Mouse (Mus musculus): ENCODE results near the gene Gm32802. TPM values are rescaled to one million over a fixed set of nuclear protein-coding genes. Genes with fewer than 3 reads are reported as not detected.
"Not testable (repeated sequence)": the region's sequence is repeated elsewhere in the genome, so short reads cannot be mapped to it uniquely, and the experiment has no call there.

Gm32802 gene
- polyA plus RNA-seq, 2 experiments: not detected

DNA sequence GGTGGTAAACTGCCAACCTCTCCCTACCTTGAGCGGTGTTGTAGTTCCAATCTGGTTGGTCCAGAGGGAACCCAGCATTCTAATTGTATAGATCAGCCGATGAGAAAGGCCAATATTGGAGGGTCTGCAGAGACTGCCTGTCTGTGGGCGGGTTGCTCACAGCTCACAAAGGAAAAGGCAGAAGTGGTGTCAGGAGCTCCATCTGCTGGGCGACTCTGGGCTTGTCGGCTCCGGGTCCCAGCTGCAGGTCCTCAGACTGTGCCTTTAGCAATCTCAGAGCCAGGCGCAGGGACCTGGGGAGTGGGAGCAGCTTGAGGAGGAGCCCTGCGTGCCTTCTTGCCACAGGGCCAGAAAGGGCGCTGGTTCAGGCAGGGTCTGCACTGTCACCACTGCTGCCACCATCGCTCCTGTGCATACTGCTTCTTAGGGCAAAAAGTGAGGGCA, 7.6 kb upstream of the Gm32802 start:
- H3K4me2 ChIP-seq (ENCODE audit: low read depth): no peak overlapping the region
- no peak for DNase-seq (ENCODE audit: low read depth in 3 of 3, low spot score in 3 of 3)
- no peaks in the 10 kb centered on the region for H3K4me1 ChIP-seq (replicated peaks; ENCODE audit: control insufficient read depth in 2 of 2, insufficient read depth in 2 of 2, low read length in 1 of 2)
- no peaks in the 10 kb centered on the region for H3K36me3 ChIP-seq (replicated peaks; ENCODE audit: control insufficient read depth, insufficient read depth, low read depth)
- H3K27ac ChIP-seq: no peak overlapping the region
- H3K9me3 ChIP-seq (ENCODE audit: control insufficient read depth, low read length): no peaks in the 10 kb centered on the region
- ATAC-seq (ENCODE audit: insufficient read depth): no peak
- 46% methylated on average over 9 of the region's 10 CpGs for WGBS (ENCODE audit: insufficient replicate concordance)
- peak; percentile 49 for TF ChIP-seq CTCF (IDR thresholded peaks at IDR 0.05; ENCODE audit: low read depth)
- TF ChIP-seq EP300 (IDR thresholded peaks at IDR 0.05; ENCODE audit: low read depth): no peak
- no peaks in the 10 kb centered on the region for H3K27me3 ChIP-seq (ENCODE audit: control insufficient read depth, insufficient read depth, low read length)
- H3K9ac ChIP-seq (replicated peaks): no peak overlapping the region
- H3K4me3 ChIP-seq (ENCODE audit: insufficient read depth in 1 of 2, low read depth in 2 of 2, low read length in 2 of 2): no peak overlapping the region

- H3K9ac ChIP-seq (replicated peaks); H3K4me2 ChIP-seq (ENCODE audit: low read depth); H3K27me3 ChIP-seq (ENCODE audit: control insufficient read depth, insufficient read depth, low read length); H3K4me3 ChIP-seq (ENCODE audit: insufficient read depth in 1 of 2, low read depth in 2 of 2, low read length in 2 of 2); H3K36me3 ChIP-seq (replicated peaks; ENCODE audit: control insufficient read depth, insufficient read depth, low read depth); H3K9me3 ChIP-seq (ENCODE audit: control insufficient read depth, low read length); DNase-seq (ENCODE audit: low read depth in 3 of 3, low spot score in 3 of 3); ATAC-seq (ENCODE audit: insufficient read depth); H3K4me1 ChIP-seq (replicated peaks; ENCODE audit: control insufficient read depth in 2 of 2, insufficient read depth in 2 of 2, low read length in 1 of 2); H3K27ac ChIP-seq: not testable (repeated sequence)
- WGBS (ENCODE audit: insufficient replicate concordance): 0% methylated on average over 3 of the region's 8 CpGs
Measured at GRCm38 (mm10) chr10:118268812-118269211, 10.3 kb downstream of the Gm32802 start.

GRCm38 (mm10) chr10:118271416-118271815, 12.9 kb downstream of the Gm32802 start:
- WGBS (ENCODE audit: insufficient replicate concordance): no CpG with 5 or more reads among the region's 2 CpGs

GRCm38 (mm10) chr10:118278069-118278468, 19.6 kb downstream of the Gm32802 start:
- ATAC-seq (ENCODE audit: insufficient read depth); H3K4me1 ChIP-seq (replicated peaks; ENCODE audit: control insufficient read depth in 2 of 2, insufficient read depth in 2 of 2, low read length in 1 of 2); H3K36me3 ChIP-seq (replicated peaks; ENCODE audit: control insufficient read depth, insufficient read depth, low read depth); H3K9me3 ChIP-seq (ENCODE audit: control insufficient read depth, low read length); H3K27ac ChIP-seq; H3K27me3 ChIP-seq (ENCODE audit: control insufficient read depth, insufficient read depth, low read length); H3K9ac ChIP-seq (replicated peaks); DNase-seq (ENCODE audit: low read depth in 3 of 3, low spot score in 3 of 3); H3K4me3 ChIP-seq (ENCODE audit: insufficient read depth in 1 of 2, low read depth in 2 of 2, low read length in 2 of 2); H3K4me2 ChIP-seq (ENCODE audit: low read depth): not testable (repeated sequence)
- no CpG with 5 or more reads among the region's 4 CpGs for WGBS (ENCODE audit: insufficient replicate concordance)

More at GRCm38 (mm10) chr10:118271416-118271815, 12.9 kb downstream of the Gm32802 start:
- H3K27me3 ChIP-seq (ENCODE audit: control insufficient read depth, insufficient read depth, low read length); H3K9me3 ChIP-seq (ENCODE audit: control insufficient read depth, low read length); H3K4me2 ChIP-seq (ENCODE audit: low read depth); DNase-seq (ENCODE audit: low read depth in 3 of 3, low spot score in 3 of 3); ATAC-seq (ENCODE audit: insufficient read depth); H3K4me1 ChIP-seq (replicated peaks; ENCODE audit: control insufficient read depth in 2 of 2, insufficient read depth in 2 of 2, low read length in 1 of 2); H3K4me3 ChIP-seq (ENCODE audit: insufficient read depth in 1 of 2, low read depth in 2 of 2, low read length in 2 of 2); H3K9ac ChIP-seq (replicated peaks); H3K36me3 ChIP-seq (replicated peaks; ENCODE audit: control insufficient read depth, insufficient read depth, low read depth); H3K27ac ChIP-seq: not testable (repeated sequence)

GRCm38 (mm10) chr10:118282565-118282964, 24.1 kb downstream of the Gm32802 start:
- not testable (repeated sequence) for ATAC-seq (ENCODE audit: insufficient read depth); H3K9me3 ChIP-seq (ENCODE audit: control insufficient read depth, low read length); DNase-seq (ENCODE audit: low read depth in 3 of 3, low spot score in 3 of 3); H3K4me3 ChIP-seq (ENCODE audit: insufficient read depth in 1 of 2, low read depth in 2 of 2, low read length in 2 of 2); H3K27ac ChIP-seq; H3K4me1 ChIP-seq (replicated peaks; ENCODE audit: control insufficient read depth in 2 of 2, insufficient read depth in 2 of 2, low read length in 1 of 2); H3K27me3 ChIP-seq (ENCODE audit: control insufficient read depth, insufficient read depth, low read length); H3K9ac ChIP-seq (replicated peaks); H3K4me2 ChIP-seq (ENCODE audit: low read depth); H3K36me3 ChIP-seq (replicated peaks; ENCODE audit: control insufficient read depth, insufficient read depth, low read depth)
- WGBS (ENCODE audit: insufficient replicate concordance): 61% methylated on average over 7 of the region's 7 CpGs

GRCm38 (mm10) chr10:118283016-118283415, 24.5 kb downstream of the Gm32802 start:
- not testable (repeated sequence) for H3K4me3 ChIP-seq (ENCODE audit: insufficient read depth in 1 of 2, low read depth in 2 of 2, low read length in 2 of 2); H3K4me2 ChIP-seq (ENCODE audit: low read depth); H3K27me3 ChIP-seq (ENCODE audit: control insufficient read depth, insufficient read depth, low read length); H3K9ac ChIP-seq (replicated peaks); ATAC-seq (ENCODE audit: insufficient read depth); H3K4me1 ChIP-seq (replicated peaks; ENCODE audit: control insufficient read depth in 2 of 2, insufficient read depth in 2 of 2, low read length in 1 of 2); H3K27ac ChIP-seq; DNase-seq (ENCODE audit: low read depth in 3 of 3, low spot score in 3 of 3); H3K36me3 ChIP-seq (replicated peaks; ENCODE audit: control insufficient read depth, insufficient read depth, low read depth); H3K9me3 ChIP-seq (ENCODE audit: control insufficient read depth, low read length)
- no CpG with 5 or more reads among the region's 5 CpGs for WGBS (ENCODE audit: insufficient replicate concordance)
